Mouse (Mus musculus): ENCODE results near the gene Rps6kc1. TPM values are rescaled to one million over a fixed set of nuclear protein-coding genes. Genes with fewer than 3 reads are reported as not detected.
A peak's percentile ranks its signal among the peaks of the same experiment; 100 is the strongest.
"Not testable (repeated sequence)": the region's sequence is repeated elsewhere in the genome, so short reads cannot be mapped to it uniquely, and the experiment has no call there.

Rps6kc1 gene
- polyA plus RNA-seq, 1 experiment from 2014 or later, result 13.6 TPM

GRCm38 (mm10) chr1:190930181-190930580, 18.6 kb upstream of the Rps6kc1 start:
- ATAC-seq (ENCODE audit: low FRiP score, low TSS enrichment), result no peak
- H3K4me2 ChIP-seq (replicated peaks; ENCODE audit: low read depth, low read length), result no peak overlapping the region
- no peak overlapping the region for H3K9ac ChIP-seq (ENCODE audit: low read depth, low read length)
- no peaks in the 10 kb centered on the region for H3K9me3 ChIP-seq (ENCODE audit: control insufficient read depth, low read length)
- peaks cover 10% of the 10 kb centered on the region; the same call in 1 of the 2 replicates for H3K4me1 ChIP-seq (ENCODE audit: control insufficient read depth, insufficient read depth, low read length)
- no peak overlapping the region for H3K4me3 ChIP-seq (ENCODE audit: low read length)
- H3K36me3 ChIP-seq (ENCODE audit: control insufficient read depth, insufficient read depth, low read length), result peaks cover 17% of the 10 kb centered on the region; the same call in 1 of the 2 replicates
- H3K27ac ChIP-seq (ENCODE audit: low read depth, low read length), result no peak overlapping the region
- no peaks in the 10 kb centered on the region for H3K27me3 ChIP-seq (ENCODE audit: control insufficient read depth, insufficient read depth, low read length)
- WGBS, result 86% methylated on average over 6 of the region's 6 CpGs

- H3K36me3 ChIP-seq (ENCODE audit: control insufficient read depth, insufficient read depth, low read length), result peaks cover 8% of the 10 kb centered on the region; the same call in 1 of the 2 replicates
- H3K9ac ChIP-seq (ENCODE audit: low read depth, low read length), result peak overlapping the region; percentile 93
- peak overlapping the region; percentile 98 for H3K27ac ChIP-seq (ENCODE audit: low read depth, low read length)
- peaks cover 10% of the 10 kb centered on the region; the same call in 1 of the 2 replicates for H3K4me1 ChIP-seq (ENCODE audit: control insufficient read depth, insufficient read depth, low read length)
- ATAC-seq (ENCODE audit: low FRiP score, low TSS enrichment), result no peak; the same call in 1 of the 2 replicates
- no peaks in the 10 kb centered on the region for H3K27me3 ChIP-seq (ENCODE audit: control insufficient read depth, insufficient read depth, low read length)
- peak overlapping the region; percentile 75 for H3K4me3 ChIP-seq (ENCODE audit: low read length)
- 9% methylated on average over 26 of the region's 27 CpGs for WGBS
- no peaks in the 10 kb centered on the region for H3K9me3 ChIP-seq (ENCODE audit: control insufficient read depth, low read length)
- H3K4me2 ChIP-seq (replicated peaks; ENCODE audit: low read depth, low read length), result peak overlapping the region; percentile 83
Measured at GRCm38 (mm10) chr1:190929010-190929695, 17.6 kb upstream of the Rps6kc1 start.

- H3K27ac ChIP-seq (ENCODE audit: low read depth, low read length), result peak overlapping the region; percentile 98
- peaks cover 4% of the 10 kb centered on the region; the same call in 1 of the 2 replicates for H3K36me3 ChIP-seq (ENCODE audit: control insufficient read depth, insufficient read depth, low read length)
- peak overlapping the region; percentile 93 for H3K9ac ChIP-seq (ENCODE audit: low read depth, low read length)
- H3K4me1 ChIP-seq (ENCODE audit: control insufficient read depth, insufficient read depth, low read length), result peaks cover 10% of the 10 kb centered on the region; the same call in 1 of the 2 replicates
- 0% methylated on average over 54 of the region's 79 CpGs for WGBS
- H3K9me3 ChIP-seq (ENCODE audit: control insufficient read depth, low read length), result no peaks in the 10 kb centered on the region
- ATAC-seq (ENCODE audit: low FRiP score, low TSS enrichment), result peak; percentile 97
- peak overlapping the region; percentile 75 for H3K4me3 ChIP-seq (ENCODE audit: low read length)
- peak overlapping the region; percentile 83 for H3K4me2 ChIP-seq (replicated peaks; ENCODE audit: low read depth, low read length)
- H3K27me3 ChIP-seq (ENCODE audit: control insufficient read depth, insufficient read depth, low read length), result no peaks in the 10 kb centered on the region
Measured at GRCm38 (mm10) chr1:190928370-190929009, 16.9 kb upstream of the Rps6kc1 start.

GRCm38 (mm10) chr1:190927751-190928369, 16.3 kb upstream of the Rps6kc1 start:
- peak overlapping the region; percentile 93 for H3K9ac ChIP-seq (ENCODE audit: low read depth, low read length)
- H3K36me3 ChIP-seq (ENCODE audit: control insufficient read depth, insufficient read depth, low read length), result peaks cover 1% of the 10 kb centered on the region; the same call in 1 of the 2 replicates
- peak overlapping the region; percentile 75 for H3K4me3 ChIP-seq (ENCODE audit: low read length)
- H3K9me3 ChIP-seq (ENCODE audit: control insufficient read depth, low read length), result no peaks in the 10 kb centered on the region
- ATAC-seq (ENCODE audit: low FRiP score, low TSS enrichment), result no peak; the same call in 1 of the 2 replicates
- peak overlapping the region; percentile 83 for H3K4me2 ChIP-seq (replicated peaks; ENCODE audit: low read depth, low read length)
- 20% methylated on average over 16 of the region's 16 CpGs for WGBS
- H3K4me1 ChIP-seq (ENCODE audit: control insufficient read depth, insufficient read depth, low read length), result peaks cover 10% of the 10 kb centered on the region; the same call in 1 of the 2 replicates
- peak overlapping the region; percentile 98 for H3K27ac ChIP-seq (ENCODE audit: low read depth, low read length)
- no peaks in the 10 kb centered on the region for H3K27me3 ChIP-seq (ENCODE audit: control insufficient read depth, insufficient read depth, low read length)

- H3K27me3 ChIP-seq (ENCODE audit: control insufficient read depth, insufficient read depth, low read length), result no peaks in the 10 kb centered on the region
- peaks cover 10% of the 10 kb centered on the region; the same call in 1 of the 2 replicates for H3K4me1 ChIP-seq (ENCODE audit: control insufficient read depth, insufficient read depth, low read length)
- no peak for ATAC-seq (ENCODE audit: low FRiP score, low TSS enrichment)
- WGBS, result 82% methylated on average over 3 of the region's 3 CpGs
- no peak overlapping the region for H3K9ac ChIP-seq (ENCODE audit: low read depth, low read length)
- H3K4me3 ChIP-seq (ENCODE audit: low read length), result no peak overlapping the region; the same call in 1 of the 2 replicates
- peak overlapping the region; percentile 83 for H3K4me2 ChIP-seq (replicated peaks; ENCODE audit: low read depth, low read length)
- H3K36me3 ChIP-seq (ENCODE audit: control insufficient read depth, insufficient read depth, low read length), result no peaks in the 10 kb centered on the region
- no peak overlapping the region for H3K27ac ChIP-seq (ENCODE audit: low read depth, low read length)
- H3K9me3 ChIP-seq (ENCODE audit: control insufficient read depth, low read length), result no peaks in the 10 kb centered on the region
Measured at GRCm38 (mm10) chr1:190927311-190927710, 15.7 kb upstream of the Rps6kc1 start.

GRCm38 (mm10) chr1:190924812-190925211, 13.2 kb upstream of the Rps6kc1 start, which contains the start of gene Angel2:
Gene Angel2, plus strand, starts transcription at chr1:190925112.
- H3K9me3 ChIP-seq (ENCODE audit: control insufficient read depth, low read length); H3K9ac ChIP-seq (ENCODE audit: low read depth, low read length); H3K27me3 ChIP-seq (ENCODE audit: control insufficient read depth, insufficient read depth, low read length); H3K27ac ChIP-seq (ENCODE audit: low read depth, low read length); H3K4me2 ChIP-seq (replicated peaks; ENCODE audit: low read depth, low read length); ATAC-seq (ENCODE audit: low FRiP score, low TSS enrichment); H3K36me3 ChIP-seq (ENCODE audit: control insufficient read depth, insufficient read depth, low read length); H3K4me3 ChIP-seq (ENCODE audit: low read length); H3K4me1 ChIP-seq (ENCODE audit: control insufficient read depth, insufficient read depth, low read length): not testable (repeated sequence)
- 88% methylated on average over 3 of the region's 3 CpGs for WGBS

- Histone ChIP-seq H3K36me3 (ENCODE audit: control insufficient read depth, insufficient read depth, low read length) (no peaks in the 10 kb centered on the region), H3K27ac (ENCODE audit: low read depth, low read length) (no peak overlapping the region), H3K9me3 (ENCODE audit: control insufficient read depth, low read length) (no peaks in the 10 kb centered on the region), H3K4me3 (ENCODE audit: low read length) (no peak overlapping the region), H3K27me3 (ENCODE audit: control insufficient read depth, insufficient read depth, low read length) (no peaks in the 10 kb centered on the region), H3K9ac (ENCODE audit: low read depth, low read length) (no peak overlapping the region), H3K4me2 (replicated peaks; ENCODE audit: low read depth, low read length) (no peak overlapping the region), H3K4me1 (ENCODE audit: control insufficient read depth, insufficient read depth, low read length) (no peaks in the 10 kb centered on the region)
- 66% methylated on average over 8 of the region's 8 CpGs for WGBS
- ATAC-seq (ENCODE audit: low FRiP score, low TSS enrichment), result no peak
Measured at GRCm38 (mm10) chr1:190919725-190920469, 8.3 kb upstream of the Rps6kc1 start.

- H3K4me3 ChIP-seq (ENCODE audit: low read length), result no peak overlapping the region
- no peak overlapping the region for H3K27ac ChIP-seq (ENCODE audit: low read depth, low read length)
- no peaks in the 10 kb centered on the region for H3K27me3 ChIP-seq (ENCODE audit: control insufficient read depth, insufficient read depth, low read length)
- no peaks in the 10 kb centered on the region for H3K9me3 ChIP-seq (ENCODE audit: control insufficient read depth, low read length)
- H3K36me3 ChIP-seq (ENCODE audit: control insufficient read depth, insufficient read depth, low read length), result no peaks in the 10 kb centered on the region
- no peak overlapping the region for H3K4me2 ChIP-seq (replicated peaks; ENCODE audit: low read depth, low read length)
- H3K9ac ChIP-seq (ENCODE audit: low read depth, low read length), result no peak overlapping the region
- no peaks in the 10 kb centered on the region for H3K4me1 ChIP-seq (ENCODE audit: control insufficient read depth, insufficient read depth, low read length)
- ATAC-seq (ENCODE audit: low FRiP score, low TSS enrichment), result no peak
- WGBS, result 73% methylated on average over 7 of the region's 7 CpGs
Measured at GRCm38 (mm10) chr1:190918938-190919337, 7.4 kb upstream of the Rps6kc1 start.

Measured in kidney, embryonic 14.5 days (tissue).